Mouse (Mus musculus): ENCODE data around the gene Acsl1.
"Not testable (repeated sequence)": the region's sequence is repeated elsewhere in the genome, so short reads cannot be mapped to it uniquely, and the experiment has no call there.

Acsl1 gene

GRCm38 (mm10) chr8:46566914-46567529, 96.2 kb downstream of the Acsl1 start:
- DNase-seq, result peak; percentile 55

GRCm38 (mm10) chr8:46567946-46568345, 97.1 kb downstream of the Acsl1 start:
- DNase-seq, result no peak

GRCm38 (mm10) chr8:46568942-46569341, 98.1 kb downstream of the Acsl1 start:
- DNase-seq, result no peak

- DNase-seq, result no peak
Measured at GRCm38 (mm10) chr8:46569659-46570441, 99.0 kb downstream of the Acsl1 start.

GRCm38 (mm10) chr8:46570673-46571072, 99.8 kb downstream of the Acsl1 start:
- no peak for DNase-seq

GRCm38 (mm10) chr8:46573446-46573845, 102.6 kb downstream of the Acsl1 start:
- no peak for DNase-seq

- no peak for DNase-seq
Measured at GRCm38 (mm10) chr8:46573964-46574363, 103.1 kb downstream of the Acsl1 start.

- no peak for DNase-seq
Measured at GRCm38 (mm10) chr8:46578794-46579193, 108.0 kb downstream of the Acsl1 start.

GRCm38 (mm10) chr8:46584328-46584727, 113.5 kb downstream of the Acsl1 start:
- DNase-seq, result not testable (repeated sequence)

- no peak for DNase-seq
Measured at GRCm38 (mm10) chr8:46585576-46585975, 114.7 kb downstream of the Acsl1 start.

Measured in right cerebral cortex, postnatal 4 days (tissue).